Mouse (Mus musculus): Measurements from ENCODE around the gene Pilra. TPM values are rescaled to one million over a fixed set of nuclear protein-coding genes. Genes with fewer than 3 reads are reported as not detected.

Pilra gene
- polyA plus RNA-seq, 1 experiment from 2014 or later, result 3.0 TPM

DNA sequence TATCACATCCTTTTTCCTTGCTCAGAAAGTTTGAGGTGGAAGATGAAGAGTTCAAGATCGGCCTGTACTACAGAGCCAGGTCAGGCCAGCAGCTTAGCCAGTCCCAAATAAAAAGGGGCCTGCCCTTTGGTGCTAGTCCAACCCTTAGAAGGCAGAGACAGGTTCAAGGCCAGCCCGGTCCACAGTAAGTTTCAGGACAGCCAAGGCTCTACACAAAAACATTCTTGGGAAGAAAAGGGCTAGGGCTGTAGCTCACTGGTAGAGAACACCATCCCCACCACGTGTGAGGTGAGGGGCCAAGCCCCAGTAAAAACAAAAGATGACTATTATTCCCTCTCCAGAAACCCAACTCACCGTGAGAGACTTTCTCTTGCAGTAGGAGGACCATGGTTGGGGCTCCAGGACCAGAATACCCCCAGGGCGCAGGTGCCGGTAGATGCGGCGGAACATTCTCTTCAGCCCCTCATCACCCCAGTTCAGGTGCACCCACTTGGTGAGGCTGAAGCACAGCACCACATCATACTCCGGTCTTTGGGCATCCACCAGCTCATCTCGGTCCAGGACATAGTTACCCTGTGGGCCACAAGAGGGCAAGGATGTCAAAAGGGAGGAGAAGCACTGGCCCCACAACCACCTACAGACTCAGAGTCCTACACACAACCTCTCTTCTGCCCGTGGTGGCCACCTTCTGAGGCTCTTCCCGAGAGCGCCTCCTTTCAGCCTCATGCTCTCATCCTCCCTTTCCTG is 53.1 kb downstream of the Pilra start:
- DNase-seq (no peak), ATAC-seq (ENCODE audit: insufficient read depth) (no peak)
- Histone ChIP-seq H3K4me1 (ENCODE audit: insufficient read depth) (peaks cover 22% of the 10 kb centered on the region), H3K4me2 (peak overlapping the region; percentile 97), H3K9me3 (ENCODE audit: low read depth, low read length) (no peaks in the 10 kb centered on the region), H3K27ac (ENCODE audit: low read depth) (no peak overlapping the region), H3K4me3 (ENCODE audit: low read depth, low read length) (peak overlapping the region; percentile 85), H3K9ac (peak overlapping the region; percentile 95; the same call in 1 of the 2 replicates), H3K27me3 (ENCODE audit: insufficient read depth, low read length) (no peaks in the 10 kb centered on the region), H3K36me3 (ENCODE audit: insufficient read depth) (peaks cover 50% of the 10 kb centered on the region)
- WGBS, result 75% methylated on average over 13 of the region's 13 CpGs
- no peak for TF ChIP-seq CTCF (IDR thresholded peaks at IDR 0.05; ENCODE audit: low read depth)

- Histone ChIP-seq H3K4me1 (ENCODE audit: insufficient read depth) (peaks cover 22% of the 10 kb centered on the region), H3K9me3 (ENCODE audit: low read depth, low read length) (no peaks in the 10 kb centered on the region), H3K4me2 (no peak overlapping the region), H3K36me3 (ENCODE audit: insufficient read depth) (peaks cover 50% of the 10 kb centered on the region), H3K9ac (no peak overlapping the region), H3K4me3 (ENCODE audit: low read depth, low read length) (no peak overlapping the region), H3K27me3 (ENCODE audit: insufficient read depth, low read length) (no peaks in the 10 kb centered on the region), H3K27ac (ENCODE audit: low read depth) (no peak overlapping the region)
- TF ChIP-seq CTCF (IDR thresholded peaks at IDR 0.05; ENCODE audit: low read depth), result no peak
- DNase-seq (no peak), ATAC-seq (ENCODE audit: insufficient read depth) (no peak)
- 91% methylated on average over 7 of the region's 7 CpGs for WGBS
Observed at GRCm38 (mm10) chr5:137781661-137782060, 54.4 kb downstream of the Pilra start.

- H3K27me3 ChIP-seq (ENCODE audit: insufficient read depth, low read length), result no peaks in the 10 kb centered on the region
- H3K4me1 ChIP-seq (ENCODE audit: insufficient read depth), result peaks cover 13% of the 10 kb centered on the region
- peak; percentile 52 for DNase-seq
- H3K27ac ChIP-seq (ENCODE audit: low read depth), result peak overlapping the region; percentile 91
- peak; percentile 13 for ATAC-seq (ENCODE audit: insufficient read depth)
- peak overlapping the region; percentile 96 for H3K4me2 ChIP-seq
- WGBS, result under 1% methylated on average over 82 of the region's 83 CpGs
- no peak for TF ChIP-seq CTCF (IDR thresholded peaks at IDR 0.05; ENCODE audit: low read depth)
- peaks cover 44% of the 10 kb centered on the region for H3K36me3 ChIP-seq (ENCODE audit: insufficient read depth)
- peak overlapping the region; percentile 98 for H3K4me3 ChIP-seq (ENCODE audit: low read depth, low read length)
- H3K9ac ChIP-seq, result peak overlapping the region; percentile 88
- no peaks in the 10 kb centered on the region for H3K9me3 ChIP-seq (ENCODE audit: low read depth, low read length)
Observed at GRCm38 (mm10) chr5:137779053-137779933, 56.8 kb downstream of the Pilra start.

GRCm38 (mm10) chr5:137778635-137779034 is 57.4 kb downstream of the Pilra start, which contains the start of gene Ppp1r35:
Gene Ppp1r35 (plus strand): TSS chr5:137778849.
- under 1% methylated on average over 31 of the region's 31 CpGs for WGBS
- H3K27me3 ChIP-seq (ENCODE audit: insufficient read depth, low read length), result no peaks in the 10 kb centered on the region
- peak within 1 kb of the TSS; percentile 88 for H3K9ac ChIP-seq
- ATAC-seq (ENCODE audit: insufficient read depth) (peak; percentile 93), DNase-seq (peak; percentile 99)
- no peak for TF ChIP-seq CTCF (IDR thresholded peaks at IDR 0.05; ENCODE audit: low read depth)
- H3K9me3 ChIP-seq (ENCODE audit: low read depth, low read length), result no peaks in the 10 kb centered on the region
- H3K4me1 ChIP-seq (ENCODE audit: insufficient read depth), result peaks cover 6% of the 10 kb centered on the region; the same call in 1 of the 2 replicates
- H3K4me2 ChIP-seq, result peak within 1 kb of the TSS; percentile 96
- H3K4me3 ChIP-seq (ENCODE audit: low read depth, low read length), result peak within 1 kb of the TSS; percentile 98
- H3K36me3 ChIP-seq (ENCODE audit: insufficient read depth), result peaks cover 37% of the 10 kb centered on the region
- peak within 1 kb of the TSS; percentile 91 for H3K27ac ChIP-seq (ENCODE audit: low read depth)

DNA sequence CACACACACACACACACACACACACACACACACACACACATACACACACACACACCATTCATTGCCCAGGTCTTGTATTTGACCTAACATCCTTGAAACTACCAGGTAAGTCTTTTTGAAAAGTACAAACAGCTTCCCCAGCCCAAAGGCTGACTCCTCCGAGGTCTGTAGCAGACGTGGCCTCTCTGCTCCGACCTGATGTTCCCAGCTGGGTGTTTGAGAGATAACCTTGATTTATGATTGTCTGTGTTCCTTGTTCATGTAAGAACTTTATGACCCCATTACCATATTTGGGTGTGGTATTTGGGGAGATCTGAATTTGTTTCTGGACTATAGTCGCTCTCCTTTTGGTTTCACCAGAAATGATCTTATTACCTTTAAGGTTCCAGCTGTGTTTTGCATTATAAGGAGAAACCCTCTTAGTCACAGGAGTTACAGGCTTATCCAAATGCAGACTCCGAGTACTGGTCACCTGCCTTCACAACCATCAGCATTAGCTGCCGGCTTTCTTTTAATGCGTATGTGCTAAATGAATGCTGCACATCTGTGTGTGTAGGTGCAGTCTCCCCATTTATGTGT is 58.7 kb downstream of the Pilra start:
- no peak for DNase-seq
- H3K27me3 ChIP-seq (ENCODE audit: insufficient read depth, low read length), result no peaks in the 10 kb centered on the region
- no peak overlapping the region for H3K9ac ChIP-seq
- H3K4me2 ChIP-seq, result no peak overlapping the region
- H3K27ac ChIP-seq (ENCODE audit: low read depth), result no peak overlapping the region
- 69% methylated on average over 7 of the region's 7 CpGs for WGBS
- H3K4me3 ChIP-seq (ENCODE audit: low read depth, low read length), result no peak overlapping the region
- H3K36me3 ChIP-seq (ENCODE audit: insufficient read depth), result peaks cover 24% of the 10 kb centered on the region
- TF ChIP-seq CTCF (IDR thresholded peaks at IDR 0.05; ENCODE audit: low read depth), result no peak
- ATAC-seq (ENCODE audit: insufficient read depth), result no peak
- no peaks in the 10 kb centered on the region for H3K9me3 ChIP-seq (ENCODE audit: low read depth, low read length)
- H3K4me1 ChIP-seq (ENCODE audit: insufficient read depth), result no peaks in the 10 kb centered on the region

DNA sequence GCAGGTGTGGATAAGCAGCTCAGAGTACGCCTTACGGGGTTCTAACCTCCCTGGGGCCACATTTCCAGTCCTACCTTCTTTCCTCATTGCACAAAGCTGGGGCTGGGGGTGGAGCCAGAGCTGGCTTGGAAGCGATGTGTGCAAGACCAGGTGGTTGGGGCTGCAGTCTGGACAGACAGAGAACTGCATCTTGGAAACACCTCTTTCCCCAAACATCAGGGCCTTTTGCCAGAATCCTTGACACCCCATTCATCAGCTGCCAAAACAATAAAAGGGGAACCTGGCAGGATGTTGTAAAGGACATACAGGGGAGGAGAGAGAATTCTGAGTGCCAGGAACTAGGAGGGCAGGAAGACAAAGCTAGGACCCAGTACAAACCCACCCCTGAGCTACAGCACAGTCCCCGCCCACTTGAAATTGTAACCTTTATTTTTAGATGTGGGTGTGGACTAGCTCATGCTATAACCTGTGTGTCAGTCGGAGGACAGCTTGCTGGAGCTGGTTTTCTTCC is 59.6 kb downstream of the Pilra start:
- no peaks in the 10 kb centered on the region for H3K9me3 ChIP-seq (ENCODE audit: low read depth, low read length)
- H3K27me3 ChIP-seq (ENCODE audit: insufficient read depth, low read length), result no peaks in the 10 kb centered on the region
- H3K9ac ChIP-seq, result no peak overlapping the region
- peaks cover 15% of the 10 kb centered on the region for H3K36me3 ChIP-seq (ENCODE audit: insufficient read depth)
- no peak overlapping the region for H3K4me2 ChIP-seq
- DNase-seq, result peak; percentile 50
- H3K4me1 ChIP-seq (ENCODE audit: insufficient read depth), result no peaks in the 10 kb centered on the region
- H3K27ac ChIP-seq (ENCODE audit: low read depth), result no peak overlapping the region
- TF ChIP-seq CTCF (IDR thresholded peaks at IDR 0.05; ENCODE audit: low read depth), result no peak
- WGBS, result 23% methylated on average over 5 of the region's 5 CpGs
- H3K4me3 ChIP-seq (ENCODE audit: low read depth, low read length), result no peak overlapping the region
- ATAC-seq (ENCODE audit: insufficient read depth), result peak; percentile 32; the same call in 1 of the 2 replicates

All from lung, embryonic 14.5 days (tissue).